Mouse (Mus musculus) ES-Bruce4 (cell line): ENCODE measurements around the gene Oat.
A peak's percentile ranks its signal among the peaks of the same experiment; 100 is the strongest.

ENCODE experiments used
- CTCF ChIP-seq: IDR thresholded peaks from one replicate; pipeline ENCODE4 v1.8.1; 2011; ENCODE audit warnings: low read depth, low read length
- EP300 ChIP-seq: IDR thresholded peaks from 2 replicates; pipeline ENCODE4 v1.6.1; 2011; ENCODE audit warnings: low read depth, low read length; ENCODE audit not compliant: insufficient read depth
- POLR2A ChIP-seq: IDR thresholded peaks from one replicate; pipeline ENCODE4 v1.8.1; 2011; ENCODE audit warnings: low read length; ENCODE audit not compliant: insufficient read depth

DNA sequence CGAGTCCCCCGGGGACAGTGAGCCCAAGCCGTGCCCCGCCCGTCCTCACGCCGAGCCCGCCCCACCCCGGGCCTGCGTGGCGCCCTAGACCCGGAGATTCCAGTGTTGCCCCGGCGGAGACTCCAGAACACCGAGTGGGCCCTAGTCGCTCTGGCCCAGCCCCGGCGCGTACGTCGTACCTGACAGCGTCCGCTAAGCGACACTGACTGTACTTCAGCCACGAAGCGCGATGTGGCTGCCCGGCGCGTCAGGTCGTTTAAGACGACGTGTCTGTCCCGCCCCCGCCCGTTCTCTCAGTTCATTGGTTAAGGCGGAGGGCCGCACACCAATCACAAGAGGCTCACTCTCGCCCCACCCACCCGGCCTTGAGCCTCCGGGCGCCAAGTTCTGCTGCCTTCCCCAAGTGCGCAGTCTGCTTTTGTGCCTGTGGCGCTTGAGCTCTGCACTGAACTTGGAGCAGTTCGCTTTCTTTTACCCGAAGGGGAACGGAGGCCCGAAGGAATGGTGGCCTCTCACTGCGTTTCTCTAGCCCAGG, at the start of gene Oat:
- TF ChIP-seq CTCF (no peak), EP300 (no peak), POLR2A (peak; percentile 67)
